Mouse (Mus musculus): Measurements from ENCODE around the gene Fam161b. TPM values are rescaled to one million over a fixed set of nuclear protein-coding genes. Genes with fewer than 3 reads are reported as not detected.
A peak's percentile ranks its signal among the peaks of the same experiment; 100 is the strongest.

The Fam161b gene
- polyA plus RNA-seq (2012; ENCODE audit: insufficient read depth, insufficient read length, low replicate concordance, missing spikeins): not detected in 2 replicates

- peaks cover 6% of the 10 kb centered on the region for H3K4me1 ChIP-seq (ENCODE audit: control insufficient read depth, insufficient read depth, low read length)
- TF ChIP-seq POLR2A (IDR thresholded peaks at IDR 0.05; ENCODE audit: insufficient read depth, low read depth, low read length) (0 out of 2 replicates have a peak, but pooled peaks have one; percentile 37), CTCF (IDR thresholded peaks at IDR 0.05; ENCODE audit: insufficient read depth, low read depth, low read length) (no peak)
- peak within 1 kb of the TSS; percentile 90 for H3K4me3 ChIP-seq (ENCODE audit: insufficient read depth, low read depth, low read length)
- WGBS: under 1% methylated on average over 51 of the region's 51 CpGs
- no peak within 1 kb of the TSS; the same call in 1 of the 2 replicates for H3K27ac ChIP-seq (ENCODE audit: insufficient read depth, low read depth, low read length)
Measured at GRCm38 (mm10) chr12:84361555-84362489, at the start of gene Fam161b, which contains the start of gene Coq6. Fam161b (minus strand) TSS chr12:84361833. Coq6 (plus strand) TSS chr12:84361657.

- Histone ChIP-seq H3K4me3 (ENCODE audit: insufficient read depth, low read depth, low read length) (peak within 1 kb of the TSS; percentile 92), H3K27ac (ENCODE audit: insufficient read depth, low read depth, low read length) (peak within 1 kb of the TSS; percentile 76), H3K4me1 (ENCODE audit: control insufficient read depth, insufficient read depth, low read length) (no peaks in the 10 kb centered on the region)
- no peak for TF ChIP-seq CTCF (IDR thresholded peaks at IDR 0.05; ENCODE audit: insufficient read depth, low read depth, low read length)
- TF ChIP-seq POLR2A (IDR thresholded peaks at IDR 0.05; ENCODE audit: insufficient read depth, low read depth, low read length): peak; percentile 94
- under 1% methylated on average over 63 of the region's 63 CpGs for WGBS
Measured at GRCm38 (mm10) chr12:84408819-84409507, 47.3 kb upstream of the Fam161b start, which contains the start of the genes Entpd5 and Bbof1. Entpd5 (minus strand) TSS chr12:84409029. Bbof1 (plus strand) TSS chr12:84409071.

- peak overlapping the region; percentile 76 for H3K27ac ChIP-seq (ENCODE audit: insufficient read depth, low read depth, low read length)
- 1% methylated on average over 52 of the region's 52 CpGs for WGBS
- TF ChIP-seq POLR2A (IDR thresholded peaks at IDR 0.05; ENCODE audit: insufficient read depth, low read depth, low read length): no peak
- TF ChIP-seq CTCF (IDR thresholded peaks at IDR 0.05; ENCODE audit: insufficient read depth, low read depth, low read length): no peak
- H3K4me1 ChIP-seq (ENCODE audit: control insufficient read depth, insufficient read depth, low read length): no peaks in the 10 kb centered on the region
- peak overlapping the region; percentile 92 for H3K4me3 ChIP-seq (ENCODE audit: insufficient read depth, low read depth, low read length)
Measured at GRCm38 (mm10) chr12:84407874-84408818, 46.5 kb upstream of the Fam161b start.

GRCm38 (mm10) chr12:84407259-84407658 lies 45.6 kb upstream of the Fam161b start:
- TF ChIP-seq POLR2A (IDR thresholded peaks at IDR 0.05; ENCODE audit: insufficient read depth, low read depth, low read length) (no peak), CTCF (IDR thresholded peaks at IDR 0.05; ENCODE audit: insufficient read depth, low read depth, low read length) (no peak)
- Histone ChIP-seq H3K4me1 (ENCODE audit: control insufficient read depth, insufficient read depth, low read length) (no peaks in the 10 kb centered on the region), H3K27ac (ENCODE audit: insufficient read depth, low read depth, low read length) (no peak overlapping the region), H3K4me3 (ENCODE audit: insufficient read depth, low read depth, low read length) (no peak overlapping the region)
- WGBS: 68% methylated on average over 4 of the region's 4 CpGs

GRCm38 (mm10) chr12:84404541-84404940 lies 42.9 kb upstream of the Fam161b start:
- Histone ChIP-seq H3K4me1 (ENCODE audit: control insufficient read depth, insufficient read depth, low read length) (no peaks in the 10 kb centered on the region), H3K27ac (ENCODE audit: insufficient read depth, low read depth, low read length) (no peak overlapping the region), H3K4me3 (ENCODE audit: insufficient read depth, low read depth, low read length) (no peak overlapping the region)
- TF ChIP-seq CTCF (IDR thresholded peaks at IDR 0.05; ENCODE audit: insufficient read depth, low read depth, low read length) (no peak), POLR2A (IDR thresholded peaks at IDR 0.05; ENCODE audit: insufficient read depth, low read depth, low read length) (no peak)
- WGBS: 39% methylated on average over 6 of the region's 6 CpGs

- Histone ChIP-seq H3K27ac (ENCODE audit: insufficient read depth, low read depth, low read length) (no peak overlapping the region), H3K4me1 (ENCODE audit: control insufficient read depth, insufficient read depth, low read length) (no peaks in the 10 kb centered on the region), H3K4me3 (ENCODE audit: insufficient read depth, low read depth, low read length) (no peak overlapping the region)
- WGBS: 89% methylated on average over 9 of the region's 9 CpGs
- TF ChIP-seq POLR2A (IDR thresholded peaks at IDR 0.05; ENCODE audit: insufficient read depth, low read depth, low read length): no peak
- no peak for TF ChIP-seq CTCF (IDR thresholded peaks at IDR 0.05; ENCODE audit: insufficient read depth, low read depth, low read length)
Measured at GRCm38 (mm10) chr12:84402923-84403322, 41.3 kb upstream of the Fam161b start.

- Histone ChIP-seq H3K4me3 (ENCODE audit: insufficient read depth, low read depth, low read length) (no peak overlapping the region), H3K4me1 (ENCODE audit: control insufficient read depth, insufficient read depth, low read length) (no peaks in the 10 kb centered on the region), H3K27ac (ENCODE audit: insufficient read depth, low read depth, low read length) (no peak overlapping the region)
- WGBS: 76% methylated on average over 3 of the region's 3 CpGs
- TF ChIP-seq POLR2A (IDR thresholded peaks at IDR 0.05; ENCODE audit: insufficient read depth, low read depth, low read length): no peak
- no peak for TF ChIP-seq CTCF (IDR thresholded peaks at IDR 0.05; ENCODE audit: insufficient read depth, low read depth, low read length)
Measured at GRCm38 (mm10) chr12:84400653-84401052, 39.0 kb upstream of the Fam161b start.

- no peak for TF ChIP-seq CTCF (IDR thresholded peaks at IDR 0.05; ENCODE audit: insufficient read depth, low read depth, low read length)
- no peak for TF ChIP-seq POLR2A (IDR thresholded peaks at IDR 0.05; ENCODE audit: insufficient read depth, low read depth, low read length)
- WGBS: 88% methylated on average over 3 of the region's 3 CpGs
- no peaks in the 10 kb centered on the region for H3K4me1 ChIP-seq (ENCODE audit: control insufficient read depth, insufficient read depth, low read length)
- no peak overlapping the region for H3K4me3 ChIP-seq (ENCODE audit: insufficient read depth, low read depth, low read length)
- H3K27ac ChIP-seq (ENCODE audit: insufficient read depth, low read depth, low read length): no peak overlapping the region
Measured at GRCm38 (mm10) chr12:84400068-84400467, 38.4 kb upstream of the Fam161b start.
